Mouse (Mus musculus): Measurements from ENCODE around the gene Exoc4. TPM values are rescaled to one million over a fixed set of nuclear protein-coding genes. Genes with fewer than 3 reads are reported as not detected.

Gene Exoc4
- total and polyA plus RNA-seq, 2 experiments = 3.7 to 28.0 TPM

DNA sequence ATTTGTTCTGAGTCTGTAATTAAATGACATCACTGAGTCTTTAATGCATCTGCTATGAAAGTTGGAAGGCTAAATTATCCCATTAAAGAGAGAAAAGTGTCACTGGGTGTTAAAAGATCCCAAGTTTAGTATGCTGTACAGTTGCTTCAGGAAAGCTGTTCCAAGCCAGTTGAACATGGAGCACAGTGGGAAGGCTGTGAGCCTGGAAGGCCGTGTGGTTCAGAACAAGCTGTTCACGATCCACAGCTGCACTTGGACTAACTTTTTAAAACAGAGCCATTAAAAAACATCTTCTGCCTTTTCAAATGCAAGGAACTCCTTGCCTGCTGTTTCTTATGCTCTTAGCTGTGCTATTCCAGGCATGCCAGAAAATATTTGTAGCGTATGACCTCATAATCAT lies 475.7 kb downstream of the Exoc4 start:
- Histone ChIP-seq H3K9ac (ENCODE audit: low read depth, low read length) (no peak overlapping the region), H3K4me1 (ENCODE audit: control insufficient read depth, insufficient read depth, low read length) (no peaks in the 10 kb centered on the region), H3K27ac (replicated peaks; ENCODE audit: insufficient read depth, low read depth, low read length) (no peak overlapping the region), H3K27me3 (ENCODE audit: control insufficient read depth, insufficient read depth, low read length) (no peaks in the 10 kb centered on the region), H3K36me3 (ENCODE audit: control insufficient read depth, insufficient read depth, low read length) (no peaks in the 10 kb centered on the region), H3K79me2 (ENCODE audit: control insufficient read depth, insufficient read depth, low read length) (no peaks in the 10 kb centered on the region), H3K4me3 (ENCODE audit: insufficient read depth, low read depth, low read length) (no peak overlapping the region)
- 96% methylated on average over 3 of the region's 3 CpGs for WGBS
- TF ChIP-seq POLR2A (IDR thresholded peaks at IDR 0.05; ENCODE audit: extremely low read depth, insufficient read depth, low read length) (no peak), CTCF (IDR thresholded peaks at IDR 0.05; ENCODE audit: low read depth, low read length) (no peak)
- DNase-seq (ENCODE audit: extremely low read depth, low read depth, low spot score) = no peak

DNA sequence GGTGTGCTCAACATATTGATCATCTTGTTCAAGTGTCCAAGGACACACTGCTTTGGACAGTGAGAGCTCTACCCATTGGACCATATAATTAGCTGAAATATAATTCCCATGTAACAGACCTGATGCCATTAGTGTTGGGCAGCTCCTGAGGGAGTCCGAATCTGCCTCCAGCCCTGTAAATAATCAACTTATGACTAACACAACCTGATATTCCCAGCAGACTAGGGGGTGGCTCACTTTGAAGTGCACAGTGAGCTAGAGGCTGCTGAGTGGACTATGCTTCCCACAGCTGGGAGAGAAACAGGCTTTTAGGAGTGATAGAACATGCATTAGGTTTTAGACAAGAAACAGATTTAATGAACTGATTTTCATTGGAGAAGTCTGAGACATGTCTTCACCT lies 478.4 kb downstream of the Exoc4 start:
- 24% methylated on average over 1 of the region's 1 CpGs for WGBS
- no peak for DNase-seq (ENCODE audit: extremely low read depth, low read depth, low spot score)
- Histone ChIP-seq H3K4me3 (ENCODE audit: insufficient read depth, low read depth, low read length) (no peak overlapping the region), H3K36me3 (ENCODE audit: control insufficient read depth, insufficient read depth, low read length) (no peaks in the 10 kb centered on the region), H3K4me1 (ENCODE audit: control insufficient read depth, insufficient read depth, low read length) (no peaks in the 10 kb centered on the region), H3K9ac (ENCODE audit: low read depth, low read length) (no peak overlapping the region), H3K27ac (replicated peaks; ENCODE audit: insufficient read depth, low read depth, low read length) (no peak overlapping the region), H3K79me2 (ENCODE audit: control insufficient read depth, insufficient read depth, low read length) (no peaks in the 10 kb centered on the region), H3K27me3 (ENCODE audit: control insufficient read depth, insufficient read depth, low read length) (no peaks in the 10 kb centered on the region)
- TF ChIP-seq CTCF (IDR thresholded peaks at IDR 0.05; ENCODE audit: low read depth, low read length) (no peak), POLR2A (IDR thresholded peaks at IDR 0.05; ENCODE audit: extremely low read depth, insufficient read depth, low read length) (no peak)

DNA sequence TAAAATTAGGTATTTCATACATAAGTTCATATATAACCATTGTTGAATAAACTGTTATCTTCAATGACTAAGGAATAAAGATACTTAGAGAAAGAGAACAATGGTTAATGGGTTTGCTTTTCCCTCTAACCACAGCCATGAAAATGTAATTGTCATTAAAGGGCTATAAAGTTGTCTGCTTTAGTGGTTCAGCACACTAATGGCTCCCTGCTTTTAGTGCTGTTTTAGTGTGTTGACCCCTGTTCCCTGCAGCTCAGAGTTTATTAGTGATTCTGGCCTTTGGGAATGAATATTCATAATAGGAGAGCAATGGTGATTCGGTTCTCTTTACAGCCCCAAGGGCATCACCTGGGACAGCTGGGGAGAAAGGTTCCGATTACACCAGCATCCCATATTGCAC lies 483.3 kb downstream of the Exoc4 start:
- Histone ChIP-seq H3K4me3 (ENCODE audit: insufficient read depth, low read depth, low read length) (no peak overlapping the region), H3K27ac (replicated peaks; ENCODE audit: insufficient read depth, low read depth, low read length) (no peak overlapping the region), H3K4me1 (ENCODE audit: control insufficient read depth, insufficient read depth, low read length) (no peaks in the 10 kb centered on the region), H3K79me2 (ENCODE audit: control insufficient read depth, insufficient read depth, low read length) (no peaks in the 10 kb centered on the region), H3K36me3 (ENCODE audit: control insufficient read depth, insufficient read depth, low read length) (no peaks in the 10 kb centered on the region), H3K9ac (ENCODE audit: low read depth, low read length) (no peak overlapping the region), H3K27me3 (ENCODE audit: control insufficient read depth, insufficient read depth, low read length) (no peaks in the 10 kb centered on the region)
- no peak for TF ChIP-seq POLR2A (IDR thresholded peaks at IDR 0.05; ENCODE audit: extremely low read depth, insufficient read depth, low read length)
- TF ChIP-seq CTCF (IDR thresholded peaks at IDR 0.05; ENCODE audit: low read depth, low read length) = no peak
- no peak for DNase-seq (ENCODE audit: extremely low read depth, low read depth, low spot score)
- 94% methylated on average over 2 of the region's 2 CpGs for WGBS

DNA sequence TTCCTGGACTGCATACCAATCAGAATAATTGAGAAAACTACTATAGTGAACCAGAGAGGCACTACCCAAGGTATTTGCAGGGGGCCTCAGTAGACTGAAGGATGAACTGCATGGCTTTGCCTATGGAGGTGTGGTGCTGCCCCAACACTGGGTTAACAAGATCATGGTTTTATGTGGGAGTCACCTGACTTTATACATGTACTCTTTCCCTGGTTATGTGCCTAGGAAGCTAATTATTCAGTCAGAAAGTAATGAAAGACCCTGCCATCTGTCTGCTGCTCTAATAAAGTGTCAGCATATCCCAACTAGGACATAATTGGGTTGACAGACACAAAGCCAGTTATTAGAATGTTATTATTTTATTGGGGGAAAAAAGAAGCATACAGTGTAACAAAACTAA lies 484.7 kb downstream of the Exoc4 start:
- no peaks in the 10 kb centered on the region for H3K79me2 ChIP-seq (ENCODE audit: control insufficient read depth, insufficient read depth, low read length)
- no peak overlapping the region for H3K4me3 ChIP-seq (ENCODE audit: insufficient read depth, low read depth, low read length)
- H3K27ac ChIP-seq (replicated peaks; ENCODE audit: insufficient read depth, low read depth, low read length) = no peak overlapping the region
- H3K27me3 ChIP-seq (ENCODE audit: control insufficient read depth, insufficient read depth, low read length) = no peaks in the 10 kb centered on the region
- H3K36me3 ChIP-seq (ENCODE audit: control insufficient read depth, insufficient read depth, low read length) = no peaks in the 10 kb centered on the region
- H3K9ac ChIP-seq (ENCODE audit: low read depth, low read length) = no peak overlapping the region
- no peaks in the 10 kb centered on the region for H3K4me1 ChIP-seq (ENCODE audit: control insufficient read depth, insufficient read depth, low read length)
- no peak for DNase-seq (ENCODE audit: extremely low read depth, low read depth, low spot score)
- TF ChIP-seq CTCF (IDR thresholded peaks at IDR 0.05; ENCODE audit: low read depth, low read length) (no peak), POLR2A (IDR thresholded peaks at IDR 0.05; ENCODE audit: extremely low read depth, insufficient read depth, low read length) (no peak)

DNA sequence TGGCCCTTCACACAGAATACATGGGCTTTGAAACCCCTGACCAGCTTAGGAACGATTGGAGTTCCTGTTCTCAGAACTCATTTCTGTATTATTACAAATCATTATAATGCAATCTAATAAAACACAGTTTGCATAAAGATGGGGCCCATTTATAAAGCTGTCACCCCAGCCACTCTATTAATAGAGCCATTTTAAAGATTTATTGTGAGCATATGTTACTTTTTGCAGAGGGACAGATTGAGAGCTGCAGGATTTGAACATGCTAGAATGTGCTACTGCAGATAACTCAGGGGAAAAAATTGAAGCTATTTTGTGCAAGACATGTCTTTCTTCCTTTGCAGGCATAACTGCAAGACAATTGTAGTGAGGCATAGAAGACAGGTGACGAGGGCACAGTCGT lies 485.1 kb downstream of the Exoc4 start:
- no peaks in the 10 kb centered on the region for H3K36me3 ChIP-seq (ENCODE audit: control insufficient read depth, insufficient read depth, low read length)
- WGBS = 93% methylated on average over 3 of the region's 3 CpGs
- no peak overlapping the region for H3K9ac ChIP-seq (ENCODE audit: low read depth, low read length)
- TF ChIP-seq POLR2A (IDR thresholded peaks at IDR 0.05; ENCODE audit: extremely low read depth, insufficient read depth, low read length) = no peak
- no peaks in the 10 kb centered on the region for H3K4me1 ChIP-seq (ENCODE audit: control insufficient read depth, insufficient read depth, low read length)
- DNase-seq (ENCODE audit: extremely low read depth, low read depth, low spot score) = no peak
- no peaks in the 10 kb centered on the region for H3K27me3 ChIP-seq (ENCODE audit: control insufficient read depth, insufficient read depth, low read length)
- no peaks in the 10 kb centered on the region for H3K79me2 ChIP-seq (ENCODE audit: control insufficient read depth, insufficient read depth, low read length)
- H3K27ac ChIP-seq (replicated peaks; ENCODE audit: insufficient read depth, low read depth, low read length) = no peak overlapping the region
- no peak overlapping the region for H3K4me3 ChIP-seq (ENCODE audit: insufficient read depth, low read depth, low read length)

DNA sequence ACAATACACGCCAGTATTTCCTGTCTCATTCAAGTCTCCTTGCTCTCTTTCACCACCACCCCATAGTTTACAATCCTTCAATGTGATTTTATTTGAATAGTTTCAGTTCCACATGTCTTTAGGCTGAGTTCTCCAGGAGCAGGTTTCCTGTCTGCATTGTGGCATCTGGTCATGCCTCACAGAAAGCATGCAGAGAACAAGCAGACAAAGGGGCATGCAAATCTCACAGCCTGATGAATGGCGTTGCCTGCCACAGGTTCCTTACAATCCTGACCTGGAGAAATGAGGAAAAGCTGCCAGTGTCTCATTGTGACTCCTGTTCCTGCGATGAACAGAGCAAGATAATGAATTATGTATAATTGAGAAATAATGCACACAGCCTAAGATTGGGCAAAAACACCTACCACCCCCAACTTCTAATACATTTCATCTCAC lies 490.0 kb downstream of the Exoc4 start:
- Histone ChIP-seq H3K4me3 (ENCODE audit: insufficient read depth, low read depth, low read length) (no peak overlapping the region), H3K27ac (replicated peaks; ENCODE audit: insufficient read depth, low read depth, low read length) (no peak overlapping the region), H3K27me3 (ENCODE audit: control insufficient read depth, insufficient read depth, low read length) (no peaks in the 10 kb centered on the region), H3K4me1 (ENCODE audit: control insufficient read depth, insufficient read depth, low read length) (no peaks in the 10 kb centered on the region), H3K36me3 (ENCODE audit: control insufficient read depth, insufficient read depth, low read length) (peaks cover 3% of the 10 kb centered on the region; the same call in 1 of the 2 replicates), H3K79me2 (ENCODE audit: control insufficient read depth, insufficient read depth, low read length) (no peaks in the 10 kb centered on the region), H3K9ac (ENCODE audit: low read depth, low read length) (no peak overlapping the region)
- WGBS = 90% methylated on average over 3 of the region's 3 CpGs
- TF ChIP-seq CTCF (IDR thresholded peaks at IDR 0.05; ENCODE audit: low read depth, low read length) (no peak), POLR2A (IDR thresholded peaks at IDR 0.05; ENCODE audit: extremely low read depth, insufficient read depth, low read length) (no peak)
- DNase-seq (ENCODE audit: extremely low read depth, low read depth, low spot score) = no peak

All from liver, adult 2 months (tissue).